In the genomic region with DNA sequence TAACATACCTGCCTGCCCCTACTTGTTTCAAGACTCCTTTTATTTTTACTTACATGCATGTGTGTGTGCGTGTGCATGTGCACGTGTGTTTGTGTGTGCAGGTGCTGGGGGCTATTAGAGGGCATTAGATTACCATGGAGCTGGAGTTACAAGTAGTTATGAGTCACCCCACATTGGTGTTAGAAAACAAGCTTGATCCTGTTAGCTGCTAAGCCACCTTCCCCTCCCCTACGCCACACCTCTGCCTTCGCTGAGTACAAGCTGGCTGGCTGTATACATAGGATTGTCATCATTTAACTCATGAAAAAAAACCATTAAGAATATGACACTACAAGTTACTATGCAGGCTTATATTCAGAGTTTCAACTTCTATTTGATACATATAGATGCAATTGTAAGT, we compare ENCODE assay signal across 3 mouse cellular contexts. TPM values are rescaled to one million over a fixed set of nuclear protein-coding genes. Genes with fewer than 3 reads are reported as not detected.
DNase-seq lines count a peak whose midpoint lies in the region; ATAC-seq and TF ChIP-seq lines count a peak whose summit lies in the region.
"Not testable (repeated sequence)": the region's sequence is repeated elsewhere in the genome, so short reads cannot be mapped to it uniquely, and the experiment has no call there.

No protein-coding gene starts in this region.

- not testable (repeated sequence) for TF ChIP-seq EP300 in stomach, postnatal 0 days (optimal IDR thresholded peaks at IDR 0.05)

- not testable (repeated sequence) for TF ChIP-seq CTCF in stomach, postnatal 0 days (IDR thresholded peaks at IDR 0.05; ENCODE audit: low read depth)

- not testable (repeated sequence) for DNase-seq in embryonic facial prominence, embryonic 14.5 days (ENCODE audit: low spot score); stomach, postnatal 0 days (ENCODE audit: low spot score)

- H3K4me2 ChIP-seq in embryonic facial prominence, embryonic 14.5 days (ENCODE audit: low read depth, low read length); stomach, embryonic 16.5 days (ENCODE audit: low read depth, low read length); stomach, postnatal 0 days (replicated peaks; ENCODE audit: low read depth): not testable (repeated sequence)

- 87% methylated on average over 2 of the region's 4 CpGs for WGBS in embryonic facial prominence, embryonic 14.5 days
- 75% methylated on average over 2 of the region's 4 CpGs for WGBS in stomach, embryonic 16.5 days
- WGBS in stomach, postnatal 0 days: 75% methylated on average over 2 of the region's 4 CpGs

- H3K4me1 ChIP-seq in embryonic facial prominence, embryonic 14.5 days (ENCODE audit: control insufficient read depth, insufficient read depth, low read length); stomach, embryonic 16.5 days (ENCODE audit: control insufficient read depth, insufficient read depth, low read length); stomach, postnatal 0 days (replicated peaks; ENCODE audit: control insufficient read depth, insufficient read depth): not testable (repeated sequence)

- not testable (repeated sequence) for H3K9ac ChIP-seq in embryonic facial prominence, embryonic 14.5 days (ENCODE audit: low read depth, low read length); stomach, embryonic 16.5 days (ENCODE audit: low read length); stomach, postnatal 0 days (ENCODE audit: low read length)

- H3K27ac ChIP-seq in embryonic facial prominence, embryonic 14.5 days (replicated peaks; ENCODE audit: low read depth, low read length); stomach, embryonic 16.5 days (ENCODE audit: low read length); stomach, postnatal 0 days (replicated peaks): not testable (repeated sequence)

- peak; percentile 37; the same call in 1 of the 2 replicates for ATAC-seq in embryonic facial prominence, embryonic 14.5 days (ENCODE audit: low read depth)
- peak; percentile 71; the same call in 1 of the 2 replicates for ATAC-seq in stomach, embryonic 16.5 days (ENCODE audit: insufficient read depth, low FRiP score)
- ATAC-seq in stomach, postnatal 0 days (ENCODE audit: low FRiP score, low TSS enrichment): peak; percentile 92

- H3K36me3 ChIP-seq in embryonic facial prominence, embryonic 14.5 days (ENCODE audit: control insufficient read depth, insufficient read depth, low read length); stomach, embryonic 16.5 days (ENCODE audit: control insufficient read depth, insufficient read depth, low read length); stomach, postnatal 0 days (ENCODE audit: control insufficient read depth, insufficient read depth, low read length): not testable (repeated sequence)

- H3K27me3 ChIP-seq in embryonic facial prominence, embryonic 14.5 days (replicated peaks; ENCODE audit: control insufficient read depth, insufficient read depth, low read length); stomach, embryonic 16.5 days (ENCODE audit: control insufficient read depth, insufficient read depth, low read length); stomach, postnatal 0 days (ENCODE audit: control insufficient read depth, insufficient read depth, low read length): not testable (repeated sequence)

- not testable (repeated sequence) for H3K4me3 ChIP-seq in embryonic facial prominence, embryonic 14.5 days (ENCODE audit: low read depth, low read length); stomach, embryonic 16.5 days (replicated peaks; ENCODE audit: low read length); stomach, postnatal 0 days (ENCODE audit: low read depth, low read length)

- H3K9me3 ChIP-seq in embryonic facial prominence, embryonic 14.5 days (ENCODE audit: control insufficient read depth, low read length); stomach, embryonic 16.5 days (replicated peaks; ENCODE audit: control insufficient read depth, low read length); stomach, postnatal 0 days (ENCODE audit: control insufficient read depth, low read length): not testable (repeated sequence)

RNA-seq across cellular contexts. Expression of a gene that starts 33.2 kb away (rescaled TPM):
- polyA plus RNA-seq in embryonic facial prominence, embryonic 14.5 days (2014; fragmentation: Nextera tagmentation; extraction: Ambion mirVana): 43.2 and 44.6 TPM in 2 replicates
- polyA plus RNA-seq in stomach, embryonic 16.5 days (2015; fragmentation: Nextera tagmentation; extraction: Ambion mirVana): 43.5 and 51.8 TPM in 2 replicates
- polyA plus RNA-seq in stomach, postnatal 0 days (2015; fragmentation: Nextera tagmentation; extraction: Ambion mirVana): 36.4 and 39.0 TPM in 2 replicates

RNA-seq across cellular contexts. Expression of a gene that starts 45.7 kb away (rescaled TPM):
- polyA plus RNA-seq in embryonic facial prominence, embryonic 14.5 days (2014; fragmentation: Nextera tagmentation; extraction: Ambion mirVana): 45.9 and 48.1 TPM in 2 replicates
- polyA plus RNA-seq in stomach, embryonic 16.5 days (2015; fragmentation: Nextera tagmentation; extraction: Ambion mirVana): 35.8 and 37.6 TPM in 2 replicates
- 17.5 and 18.7 TPM in 2 replicates for polyA plus RNA-seq in stomach, postnatal 0 days (2015; fragmentation: Nextera tagmentation; extraction: Ambion mirVana)

RNA-seq across cellular contexts. Expression of a gene that starts 55.2 kb away (rescaled TPM):
- 183 and 184 TPM in 2 replicates for polyA plus RNA-seq in embryonic facial prominence, embryonic 14.5 days (2014; fragmentation: Nextera tagmentation; extraction: Ambion mirVana)
- 245 and 270 TPM in 2 replicates for polyA plus RNA-seq in stomach, embryonic 16.5 days (2015; fragmentation: Nextera tagmentation; extraction: Ambion mirVana)
- polyA plus RNA-seq in stomach, postnatal 0 days (2015; fragmentation: Nextera tagmentation; extraction: Ambion mirVana): 240 and 249 TPM in 2 replicates

Comparison
In these comparisons a context has a peak if more than half of its experiments do, and no peak if none do; other contexts are left out.
1. ATAC-seq: peak in every context shown above with its lines; median percentile 92 in stomach, postnatal 0 days; 71 in stomach, embryonic 16.5 days; 37 in embryonic facial prominence, embryonic 14.5 days.